Mouse (Mus musculus): ENCODE data around the gene Pi4kb. TPM values are rescaled to one million over a fixed set of nuclear protein-coding genes. Genes with fewer than 3 reads are reported as not detected.

Gene Pi4kb
- polyA plus RNA-seq, 1 experiment from 2014 or later, result 22.2 TPM

Small RNA genes lying within 50 kb of the gene (microRNA-seq; reads per million reads assigned to microRNA genes)
- gene Mir7013, result 1.8 reads per million

Other genes starting within 250 kb of the Pi4kb start
- 6.2 and 6.5 TPM in 2 replicates for gene Cgn, start 188.2 kb upstream of the Pi4kb start, polyA plus RNA-seq (2016; fragmentation: Nextera tagmentation; extraction: Ambion mirVana)
- gene Pogz, start 137.2 kb upstream of the Pi4kb start, polyA plus RNA-seq (2016; fragmentation: Nextera tagmentation; extraction: Ambion mirVana), result 17.7 and 21.4 TPM in 2 replicates
- 364 and 392 TPM in 2 replicates for gene Psmb4, start 87.8 kb upstream of the Pi4kb start, polyA plus RNA-seq (2016; fragmentation: Nextera tagmentation; extraction: Ambion mirVana)
- 8.5 and 12.5 TPM in 2 replicates for gene Selenbp1, start 41.7 kb upstream of the Pi4kb start, polyA plus RNA-seq (2016; fragmentation: Nextera tagmentation; extraction: Ambion mirVana)
- 6.7 and 10.8 TPM in 2 replicates for gene Rfx5, start 20.7 kb upstream of the Pi4kb start, polyA plus RNA-seq (2016; fragmentation: Nextera tagmentation; extraction: Ambion mirVana)
- gene Zfp687, start 40.7 kb downstream of the Pi4kb start, polyA plus RNA-seq (2016; fragmentation: Nextera tagmentation; extraction: Ambion mirVana), result 38.6 and 40.8 TPM in 2 replicates
- 365 and 382 TPM in 2 replicates for gene Psmd4, start 67.9 kb downstream of the Pi4kb start, polyA plus RNA-seq (2016; fragmentation: Nextera tagmentation; extraction: Ambion mirVana)
- gene Pip5k1a, start 132.2 kb downstream of the Pi4kb start, polyA plus RNA-seq (2016; fragmentation: Nextera tagmentation; extraction: Ambion mirVana), result 18.6 and 21.7 TPM in 2 replicates
- gene Vps72, start 136.3 kb downstream of the Pi4kb start, polyA plus RNA-seq (2016; fragmentation: Nextera tagmentation; extraction: Ambion mirVana), result 297 and 327 TPM in 2 replicates
- 1.2 and 1.4 TPM in 2 replicates for gene Tmod4, start 149.7 kb downstream of the Pi4kb start, polyA plus RNA-seq (2016; fragmentation: Nextera tagmentation; extraction: Ambion mirVana)
- 74.1 and 79.7 TPM in 2 replicates for gene Scnm1, start 159.3 kb downstream of the Pi4kb start, polyA plus RNA-seq (2016; fragmentation: Nextera tagmentation; extraction: Ambion mirVana)
- 12.6 and 16.2 TPM in 2 replicates for gene Lysmd1, start 159.4 kb downstream of the Pi4kb start, polyA plus RNA-seq (2016; fragmentation: Nextera tagmentation; extraction: Ambion mirVana)
- 0.35 and 1.9 TPM in 2 replicates for gene Tnfaip8l2, start 167.6 kb downstream of the Pi4kb start, polyA plus RNA-seq (2016; fragmentation: Nextera tagmentation; extraction: Ambion mirVana)
- gene Sema6c, start 185.7 kb downstream of the Pi4kb start, polyA plus RNA-seq (2016; fragmentation: Nextera tagmentation; extraction: Ambion mirVana), result 8.9 and 15.8 TPM in 2 replicates
- 11.4 and 13.1 TPM in 2 replicates for gene Gabpb2, start 243.2 kb downstream of the Pi4kb start, polyA plus RNA-seq (2016; fragmentation: Nextera tagmentation; extraction: Ambion mirVana)